Mouse (Mus musculus): Measurements from ENCODE around the gene Cdk5r2. TPM values are rescaled to one million over a fixed set of nuclear protein-coding genes. Genes with fewer than 3 reads are reported as not detected.
A peak's percentile ranks its signal among the peaks of the same experiment; 100 is the strongest.
"Not testable (repeated sequence)": the region's sequence is repeated elsewhere in the genome, so short reads cannot be mapped to it uniquely, and the experiment has no call there.

The Cdk5r2 gene
- polyA plus RNA-seq, 1 experiment from 2014 or later = 0.05 TPM

- Histone ChIP-seq H3K4me1 (peaks cover 9% of the 10 kb centered on the region; the same call in 1 of the 2 replicates), H3K9ac (no peak overlapping the region), H3K27ac (no peak overlapping the region), H3K27me3 (peaks cover 3% of the 10 kb centered on the region; the same call in 1 of the 2 replicates), H3K4me3 (replicated peaks) (no peak overlapping the region), H3K36me3 (no peaks in the 10 kb centered on the region), H3K9me3 (replicated peaks) (no peaks in the 10 kb centered on the region), H3K4me2 (no peak overlapping the region)
- no peak for ATAC-seq (replicated peaks; ENCODE audit: low FRiP score)
- 97% methylated on average over 1 of the region's 1 CpGs for WGBS
Observed at GRCm38 (mm10) chr1:74818509-74818908, 36.2 kb upstream of the Cdk5r2 start.

- H3K9ac ChIP-seq; ATAC-seq (replicated peaks; ENCODE audit: low FRiP score): not testable (repeated sequence)
- WGBS = 92% methylated on average over 4 of the region's 4 CpGs
Observed at GRCm38 (mm10) chr1:74823598-74823997, 31.1 kb upstream of the Cdk5r2 start.

DNA sequence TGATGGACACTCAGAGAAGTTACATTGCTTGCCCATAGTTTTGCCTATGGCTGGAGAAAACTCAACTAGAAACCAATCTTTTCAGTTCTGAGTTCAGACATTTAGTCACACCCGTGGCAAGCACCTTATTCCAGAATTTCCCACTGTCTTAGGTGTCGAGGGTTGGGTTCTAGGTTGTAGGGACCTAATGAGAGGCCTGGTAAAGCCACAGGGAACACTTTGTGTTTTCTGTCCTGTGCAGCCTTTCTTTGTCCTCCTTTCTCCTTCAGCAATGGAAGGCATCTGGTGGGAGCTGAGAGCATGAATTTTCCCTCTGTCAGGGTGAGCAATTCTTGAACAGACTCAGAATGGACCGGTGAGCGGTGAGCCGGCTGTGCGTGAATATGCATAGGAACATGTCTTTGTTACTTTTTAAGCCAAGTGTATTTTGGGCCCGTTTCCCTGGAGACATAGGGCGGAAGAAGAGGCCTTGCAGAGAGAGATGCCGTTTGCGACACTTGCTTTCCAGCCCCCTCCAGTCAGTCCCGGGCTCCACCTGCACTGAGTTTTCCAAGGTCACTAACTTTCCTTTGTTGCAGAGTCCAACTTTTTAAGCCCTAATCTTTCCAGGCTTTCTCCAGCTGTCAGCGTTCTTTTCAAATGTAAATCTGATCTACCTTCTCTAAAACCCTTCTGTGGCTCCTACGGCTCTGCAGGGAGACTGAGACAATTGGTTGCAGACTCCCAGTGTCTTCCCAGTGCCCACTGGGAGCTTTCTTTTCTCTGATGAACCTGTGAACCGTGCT is 30.0 kb upstream of the Cdk5r2 start:
- H3K4me2 ChIP-seq = no peak overlapping the region
- ATAC-seq (replicated peaks; ENCODE audit: low FRiP score) = no peak
- no peaks in the 10 kb centered on the region for H3K36me3 ChIP-seq
- H3K9ac ChIP-seq = no peak overlapping the region
- H3K4me1 ChIP-seq = 0 out of 2 replicates have a peak, but pooled peaks cover 2% of the 10 kb centered on the region
- no peak overlapping the region for H3K4me3 ChIP-seq (replicated peaks)
- H3K27ac ChIP-seq = no peak overlapping the region
- WGBS = 35% methylated on average over 14 of the region's 14 CpGs
- no peaks in the 10 kb centered on the region for H3K9me3 ChIP-seq (replicated peaks)
- no peaks in the 10 kb centered on the region for H3K27me3 ChIP-seq

More at GRCm38 (mm10) chr1:74823598-74823997, 31.1 kb upstream of the Cdk5r2 start:
- H3K27me3 ChIP-seq; H3K9me3 ChIP-seq (replicated peaks); H3K4me3 ChIP-seq (replicated peaks); H3K4me1 ChIP-seq; H3K27ac ChIP-seq; H3K4me2 ChIP-seq; H3K36me3 ChIP-seq: not testable (repeated sequence)

- Histone ChIP-seq H3K9ac (no peak overlapping the region), H3K27ac (no peak overlapping the region), H3K4me3 (replicated peaks) (no peak overlapping the region), H3K4me1 (no peaks in the 10 kb centered on the region), H3K27me3 (no peaks in the 10 kb centered on the region), H3K36me3 (no peaks in the 10 kb centered on the region), H3K4me2 (no peak overlapping the region), H3K9me3 (replicated peaks) (no peaks in the 10 kb centered on the region)
- no peak for ATAC-seq (replicated peaks; ENCODE audit: low FRiP score)
- 74% methylated on average over 9 of the region's 9 CpGs for WGBS
Observed at GRCm38 (mm10) chr1:74830061-74830460, 24.7 kb upstream of the Cdk5r2 start.

GRCm38 (mm10) chr1:74833255-74833654 is 21.5 kb upstream of the Cdk5r2 start:
- Histone ChIP-seq H3K36me3 (no peaks in the 10 kb centered on the region), H3K27me3 (no peaks in the 10 kb centered on the region), H3K4me2 (no peak overlapping the region), H3K9me3 (replicated peaks) (no peaks in the 10 kb centered on the region), H3K27ac (no peak overlapping the region), H3K9ac (no peak overlapping the region), H3K4me3 (replicated peaks) (no peak overlapping the region), H3K4me1 (no peaks in the 10 kb centered on the region)
- no peak for ATAC-seq (replicated peaks; ENCODE audit: low FRiP score)
- 87% methylated on average over 3 of the region's 3 CpGs for WGBS

DNA sequence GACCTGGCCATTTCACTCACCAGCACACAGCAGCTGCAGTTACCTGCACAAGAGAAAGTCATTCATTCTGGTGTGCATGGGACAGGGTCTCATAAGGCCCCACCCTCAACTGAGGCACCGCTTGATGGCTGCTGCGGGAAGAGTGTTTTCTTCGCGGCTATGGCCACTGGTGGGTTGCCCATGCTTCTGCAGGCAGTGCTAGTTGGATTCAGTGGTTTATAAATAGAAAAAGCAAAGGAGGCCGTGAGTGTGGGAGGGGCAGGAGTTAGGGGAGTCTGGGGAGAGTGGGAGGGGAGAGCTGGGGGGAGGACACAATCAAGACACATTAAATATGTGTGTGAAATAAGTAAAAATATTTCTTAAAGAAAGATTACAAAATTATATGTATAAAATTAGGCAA is 11.6 kb upstream of the Cdk5r2 start:
- H3K4me3 ChIP-seq (replicated peaks) = no peak overlapping the region
- H3K36me3 ChIP-seq = no peaks in the 10 kb centered on the region
- no peak overlapping the region for H3K9ac ChIP-seq
- H3K27me3 ChIP-seq = peaks cover 13% of the 10 kb centered on the region; the same call in 1 of the 2 replicates
- H3K4me1 ChIP-seq = no peaks in the 10 kb centered on the region
- H3K4me2 ChIP-seq = no peak overlapping the region
- no peaks in the 10 kb centered on the region for H3K9me3 ChIP-seq (replicated peaks)
- WGBS = 82% methylated on average over 5 of the region's 5 CpGs
- no peak overlapping the region for H3K27ac ChIP-seq
- ATAC-seq (replicated peaks; ENCODE audit: low FRiP score) = no peak

DNA sequence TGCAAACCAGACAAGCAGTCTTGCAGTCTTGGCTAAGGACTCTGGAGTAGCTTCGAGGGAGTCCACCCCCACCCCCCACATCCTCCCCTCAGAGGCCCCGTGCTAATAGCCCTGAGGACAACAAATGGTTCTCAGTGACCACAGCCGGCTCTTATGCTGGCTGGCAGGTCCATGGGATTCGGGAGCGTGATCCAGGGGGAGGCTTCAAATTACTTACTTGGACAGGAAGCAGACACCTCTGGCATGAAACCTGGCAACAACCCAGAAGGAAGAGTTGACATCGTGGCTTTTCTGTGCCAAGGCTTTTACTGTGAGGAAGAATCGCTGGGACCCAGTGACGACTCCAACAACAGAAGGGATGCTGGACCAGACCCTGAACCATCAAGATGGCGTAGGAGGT is 8.4 kb upstream of the Cdk5r2 start:
- Histone ChIP-seq H3K27ac (no peak overlapping the region), H3K4me1 (no peaks in the 10 kb centered on the region), H3K27me3 (peaks cover 43% of the 10 kb centered on the region), H3K36me3 (no peaks in the 10 kb centered on the region), H3K4me3 (replicated peaks) (no peak overlapping the region), H3K9ac (no peak overlapping the region), H3K9me3 (replicated peaks) (no peaks in the 10 kb centered on the region), H3K4me2 (no peak overlapping the region)
- ATAC-seq (replicated peaks; ENCODE audit: low FRiP score) = no peak
- WGBS = 23% methylated on average over 9 of the region's 9 CpGs

DNA sequence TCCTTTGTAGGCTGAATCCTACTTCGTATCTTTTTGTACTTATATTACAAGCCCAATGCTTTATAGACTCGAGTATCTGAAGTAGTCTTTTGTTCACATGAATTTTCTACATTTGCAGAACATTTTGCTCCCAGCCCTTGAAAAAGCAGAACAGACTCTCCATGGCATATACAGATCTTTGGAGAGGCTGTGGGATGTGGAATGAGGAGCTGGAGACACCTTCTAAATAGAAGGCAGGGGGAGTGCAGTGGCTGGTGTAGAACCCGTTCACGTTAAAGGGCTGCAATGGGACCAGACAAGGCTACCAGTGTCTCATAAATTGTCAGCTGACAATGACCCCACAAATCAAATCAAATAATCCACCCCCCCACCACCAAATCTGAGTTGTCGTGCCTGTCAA is 5.8 kb upstream of the Cdk5r2 start:
- H3K27me3 ChIP-seq = peaks cover 69% of the 10 kb centered on the region
- 44% methylated on average over 5 of the region's 5 CpGs for WGBS

DNA sequence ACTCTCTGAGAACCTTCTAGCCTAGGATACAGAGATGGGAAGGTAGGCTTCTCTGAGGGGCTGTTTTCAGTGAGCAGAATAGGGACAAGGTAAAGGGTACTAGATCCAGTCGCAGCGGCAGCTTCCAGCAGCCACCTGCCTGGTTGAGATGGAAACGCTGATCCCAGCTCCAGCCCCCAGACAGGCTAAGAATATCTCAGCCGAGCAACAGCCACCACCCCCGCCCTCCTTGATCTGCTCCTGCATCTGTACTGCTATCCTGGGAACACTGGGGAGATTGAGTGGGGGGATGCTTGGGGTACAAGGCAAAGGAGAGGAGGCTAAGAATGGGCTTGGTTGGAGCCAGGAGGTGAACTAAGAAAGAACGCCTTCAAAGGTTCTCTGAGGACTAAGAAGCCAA is 4.5 kb upstream of the Cdk5r2 start:
- no peaks in the 10 kb centered on the region for H3K9me3 ChIP-seq (replicated peaks)
- no peak overlapping the region for H3K4me2 ChIP-seq
- 32% methylated on average over 6 of the region's 6 CpGs for WGBS
- H3K9ac ChIP-seq = no peak overlapping the region
- H3K4me3 ChIP-seq (replicated peaks) = no peak overlapping the region
- H3K36me3 ChIP-seq = no peaks in the 10 kb centered on the region
- peaks cover 80% of the 10 kb centered on the region for H3K27me3 ChIP-seq
- H3K27ac ChIP-seq = no peak overlapping the region
- H3K4me1 ChIP-seq = peaks cover 13% of the 10 kb centered on the region
- no peak for ATAC-seq (replicated peaks; ENCODE audit: low FRiP score)

More for the DNA sequence above, 5.8 kb upstream of the Cdk5r2 start:
- Histone ChIP-seq H3K4me3 (replicated peaks) (no peak overlapping the region), H3K27ac (no peak overlapping the region), H3K4me2 (no peak overlapping the region), H3K9me3 (replicated peaks) (no peaks in the 10 kb centered on the region), H3K36me3 (no peaks in the 10 kb centered on the region), H3K4me1 (peaks cover under 1% of the 10 kb centered on the region; the same call in 1 of the 2 replicates), H3K9ac (no peak overlapping the region)
- ATAC-seq (replicated peaks; ENCODE audit: low FRiP score) = no peak

DNA sequence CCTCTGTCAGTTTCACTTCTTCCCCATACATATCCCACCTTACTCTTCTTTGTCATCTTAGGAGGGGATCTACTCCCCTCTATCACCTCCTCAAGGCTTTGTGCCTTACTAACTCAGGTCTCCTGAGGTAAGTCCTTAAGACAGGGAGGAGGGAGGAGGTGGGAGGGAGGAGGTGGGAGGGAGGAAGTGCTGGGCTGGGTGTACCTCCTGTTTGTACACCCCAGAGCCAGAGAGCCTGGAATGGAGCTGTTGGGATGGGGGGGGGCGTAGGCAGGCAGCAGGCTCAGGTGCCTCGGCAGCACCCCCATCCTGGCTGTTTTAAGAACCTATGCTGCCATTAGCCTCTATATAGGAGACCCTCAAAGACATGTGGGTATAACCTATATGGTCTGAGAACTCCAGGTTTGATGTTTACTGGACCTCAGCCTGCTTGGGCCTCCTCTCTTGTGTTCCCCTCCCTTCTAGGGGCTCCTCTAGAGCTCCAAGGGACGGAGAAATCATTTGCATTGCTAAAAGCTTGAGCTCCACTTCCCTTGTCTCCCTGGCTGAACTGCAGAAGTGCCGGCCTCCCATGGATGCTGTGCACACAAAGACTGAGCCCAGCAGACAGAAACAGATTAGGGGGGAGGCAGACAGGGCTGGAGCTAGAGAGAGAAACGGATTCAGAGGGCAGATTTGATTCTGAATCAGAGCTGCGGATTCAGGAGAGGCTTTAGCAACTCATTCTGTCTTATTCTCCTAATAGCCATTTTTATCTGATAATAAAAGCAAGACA is 3.5 kb upstream of the Cdk5r2 start:
- no peaks in the 10 kb centered on the region for H3K9me3 ChIP-seq (replicated peaks)
- H3K27ac ChIP-seq = no peak overlapping the region
- no peak overlapping the region for H3K4me3 ChIP-seq (replicated peaks)
- peaks cover 22% of the 10 kb centered on the region for H3K4me1 ChIP-seq
- 32% methylated on average over 6 of the region's 6 CpGs for WGBS
- H3K4me2 ChIP-seq = no peak overlapping the region
- ATAC-seq (replicated peaks; ENCODE audit: low FRiP score) = no peak
- H3K9ac ChIP-seq = no peak overlapping the region
- peaks cover 87% of the 10 kb centered on the region for H3K27me3 ChIP-seq
- H3K36me3 ChIP-seq = no peaks in the 10 kb centered on the region

- H3K4me1 ChIP-seq = peaks cover 41% of the 10 kb centered on the region
- H3K27me3 ChIP-seq = peaks cover 98% of the 10 kb centered on the region
- H3K4me2 ChIP-seq = peak overlapping the region; percentile 94
- peak overlapping the region; percentile 56 for H3K4me3 ChIP-seq (replicated peaks)
- H3K9me3 ChIP-seq (replicated peaks) = no peaks in the 10 kb centered on the region
- H3K27ac ChIP-seq = no peak overlapping the region
- WGBS = under 1% methylated on average over 48 of the region's 48 CpGs
- ATAC-seq (replicated peaks; ENCODE audit: low FRiP score) = no peak
- peak overlapping the region; percentile 27; the same call in 1 of the 2 replicates for H3K9ac ChIP-seq
- no peaks in the 10 kb centered on the region for H3K36me3 ChIP-seq
Observed at GRCm38 (mm10) chr1:74855156-74855555, 422 bp downstream of the Cdk5r2 start.

Measured in kidney, embryonic 15.5 days (tissue).